Mouse (Mus musculus) brain, embryonic 14.5 days (tissue): ENCODE data around the gene 1600014C10Rik. TPM values are rescaled to one million over a fixed set of nuclear protein-coding genes. Genes with fewer than 3 reads are reported as not detected.

Experiments
- DNase-seq: peaks from one replicate; pipeline ENCODE4 v3.0.0-alpha.2; 2011; ENCODE audit warnings: low read depth
- CTCF ChIP-seq: fragments of 200-500 bp; IDR thresholded peaks from 2 replicates; pipeline ENCODE4 v1.5.1; 2012; ENCODE audit warnings: inconsistent platforms, mild to moderate bottlenecking, moderate library complexity, borderline replicate concordance; ENCODE audit not compliant: insufficient read depth, insufficient read length; ENCODE audit errors: extremely low read depth
- POLR2A ChIP-seq: fragments of 200-500 bp; IDR thresholded peaks from 2 replicates; pipeline ENCODE4 v1.6.1; 2012; ENCODE audit warnings: mild to moderate bottlenecking, inconsistent platforms, borderline replicate concordance; ENCODE audit not compliant: poor library complexity, insufficient read depth, insufficient read length, severe bottlenecking; ENCODE audit errors: extremely low read depth
- polyA plus RNA-seq: library from polyadenylated mRNA; depleted of rRNA; stranded (reverse); fragments of >200 nt; gene quantifications from 2 replicates; pipeline ENCODE4 v1.2.3, GENCODE M21; 2012; rRNA removed

1600014C10Rik gene
- polyA plus RNA-seq = 15.7 and 21.7 TPM in 2 replicates

- TF ChIP-seq CTCF (no peak), POLR2A (no peak)
- no peak for DNase-seq
Observed at GRCm38 (mm10) chr7:38182962-38183687, at the start of gene 1600014C10Rik. Gene 1600014C10Rik (plus strand): TSS chr7:38183217.

GRCm38 (mm10) chr7:38134471-38134870, 48.5 kb upstream of the 1600014C10Rik start:
- DNase-seq = no peak

GRCm38 (mm10) chr7:38140324-38140723, 42.7 kb upstream of the 1600014C10Rik start:
- TF ChIP-seq POLR2A (no peak), CTCF (no peak)
- peak; percentile 32 for DNase-seq

More at GRCm38 (mm10) chr7:38134471-38134870, 48.5 kb upstream of the 1600014C10Rik start:
- TF ChIP-seq CTCF (no peak), POLR2A (no peak)

- no peak for TF ChIP-seq POLR2A
- TF ChIP-seq CTCF = peak; percentile 95
- DNase-seq = peak; percentile 89
Observed at GRCm38 (mm10) chr7:38141747-38142545, 41.1 kb upstream of the 1600014C10Rik start.

GRCm38 (mm10) chr7:38147477-38147876, 35.5 kb upstream of the 1600014C10Rik start:
- no peak for TF ChIP-seq POLR2A
- peak; percentile 45 for TF ChIP-seq CTCF
- no peak for DNase-seq

GRCm38 (mm10) chr7:38151706-38152312, 31.2 kb upstream of the 1600014C10Rik start:
- TF ChIP-seq POLR2A (no peak), CTCF (no peak)
- peak; percentile 24 for DNase-seq

GRCm38 (mm10) chr7:38152571-38152970, 30.4 kb upstream of the 1600014C10Rik start:
- DNase-seq = no peak
- TF ChIP-seq CTCF (no peak), POLR2A (no peak)

- no peak for DNase-seq
- TF ChIP-seq CTCF (no peak), POLR2A (no peak)
Observed at GRCm38 (mm10) chr7:38155829-38156228, 27.2 kb upstream of the 1600014C10Rik start.

GRCm38 (mm10) chr7:38158764-38159458, 24.1 kb upstream of the 1600014C10Rik start:
- DNase-seq = no peak
- TF ChIP-seq CTCF (no peak), POLR2A (no peak)

GRCm38 (mm10) chr7:38161438-38161837, 21.6 kb upstream of the 1600014C10Rik start:
- TF ChIP-seq POLR2A (no peak), CTCF (peak; percentile 15; the same call in 1 of the 2 replicates)
- no peak for DNase-seq
